Mouse (Mus musculus): ENCODE measurements at regions not wholly inside any gene's neighbourhood (a gene's known extent, or its start where the extent isn't known, plus 50 kb on each side); places are given as distances from the start of the nearest gene placed in this dataset.

DNA sequence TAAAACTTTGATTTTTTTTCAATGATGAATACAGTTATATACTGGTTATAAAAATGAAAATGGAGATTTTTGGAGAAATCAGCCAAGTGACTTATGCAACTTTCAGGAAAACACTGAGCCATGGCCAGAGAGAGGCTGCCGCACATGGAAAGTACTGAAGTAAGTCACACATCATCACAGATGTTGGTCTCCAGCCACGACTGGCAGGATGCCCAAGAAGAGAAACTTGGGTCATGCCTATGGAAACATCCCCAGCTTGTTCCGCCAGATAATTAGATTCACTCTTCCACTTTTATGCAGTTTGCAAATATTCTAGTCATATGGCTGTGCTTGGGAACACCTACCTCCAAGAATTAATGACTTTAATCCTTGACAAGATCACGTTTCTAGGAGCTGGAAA, 544.8 kb upstream of the Id4 start:
- TF ChIP-seq POLR2A (IDR thresholded peaks at IDR 0.05; ENCODE audit: insufficient read depth, low read depth, low read length) (no peak), CTCF (IDR thresholded peaks at IDR 0.05; ENCODE audit: insufficient read depth, low read depth, low read length) (no peak)
- H3K27ac ChIP-seq (ENCODE audit: insufficient read depth, low read depth, low read length) = no peak overlapping the region
- WGBS = 82% methylated on average over 4 of the region's 4 CpGs
- no peaks in the 10 kb centered on the region for H3K4me1 ChIP-seq (ENCODE audit: control insufficient read depth, insufficient read depth, low read length)
- no peak overlapping the region for H3K4me3 ChIP-seq (ENCODE audit: insufficient read depth, low read depth, low read length)

GRCm38 (mm10) chr13:47720645-47721044, 540.4 kb upstream of the Id4 start:
- Histone ChIP-seq H3K4me1 (ENCODE audit: control insufficient read depth, insufficient read depth, low read length) (no peaks in the 10 kb centered on the region), H3K4me3 (ENCODE audit: insufficient read depth, low read depth, low read length) (no peak overlapping the region), H3K27ac (ENCODE audit: insufficient read depth, low read depth, low read length) (no peak overlapping the region)
- 90% methylated on average over 2 of the region's 2 CpGs for WGBS
- TF ChIP-seq CTCF (IDR thresholded peaks at IDR 0.05; ENCODE audit: insufficient read depth, low read depth, low read length) (no peak), POLR2A (IDR thresholded peaks at IDR 0.05; ENCODE audit: insufficient read depth, low read depth, low read length) (no peak)

- TF ChIP-seq CTCF (IDR thresholded peaks at IDR 0.05; ENCODE audit: insufficient read depth, low read depth, low read length) (no peak), POLR2A (IDR thresholded peaks at IDR 0.05; ENCODE audit: insufficient read depth, low read depth, low read length) (no peak)
- H3K27ac ChIP-seq (ENCODE audit: insufficient read depth, low read depth, low read length) = no peak overlapping the region
- no peak overlapping the region for H3K4me3 ChIP-seq (ENCODE audit: insufficient read depth, low read depth, low read length)
- WGBS = 88% methylated on average over 1 of the region's 1 CpGs
- H3K4me1 ChIP-seq (ENCODE audit: control insufficient read depth, insufficient read depth, low read length) = no peaks in the 10 kb centered on the region
These were observed 526.6 kb upstream of the Id4 start for GRCm38 (mm10) chr13:47734415-47734814.

- 87% methylated on average over 8 of the region's 8 CpGs for WGBS
- no peak overlapping the region for H3K27ac ChIP-seq (ENCODE audit: insufficient read depth, low read depth, low read length)
- TF ChIP-seq CTCF (IDR thresholded peaks at IDR 0.05; ENCODE audit: insufficient read depth, low read depth, low read length) (no peak), POLR2A (IDR thresholded peaks at IDR 0.05; ENCODE audit: insufficient read depth, low read depth, low read length) (no peak)
These were observed 525.5 kb upstream of the Id4 start for GRCm38 (mm10) chr13:47735426-47736063.

DNA sequence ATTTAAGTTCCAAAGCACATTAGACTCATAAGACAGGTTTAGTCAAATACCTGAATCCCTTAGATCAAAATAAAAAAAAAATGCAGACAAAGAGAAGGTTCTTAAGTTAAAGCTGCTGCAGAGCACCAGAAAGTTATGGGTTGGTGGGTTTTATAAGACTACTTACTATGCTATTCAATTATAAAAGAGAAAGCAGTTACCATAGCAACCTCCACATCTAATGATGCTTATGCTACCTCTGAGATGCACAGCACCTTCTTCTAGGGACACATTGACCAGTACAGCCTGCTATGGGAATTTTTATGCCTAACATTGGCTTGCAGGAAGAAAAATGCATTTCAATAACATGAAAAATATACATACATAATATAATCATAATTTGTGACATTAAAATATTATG, 512.1 kb upstream of the Id4 start:
- H3K27ac ChIP-seq (ENCODE audit: insufficient read depth, low read depth, low read length) = no peak overlapping the region
- H3K4me1 ChIP-seq (ENCODE audit: control insufficient read depth, insufficient read depth, low read length) = no peaks in the 10 kb centered on the region
- H3K4me3 ChIP-seq (ENCODE audit: insufficient read depth, low read depth, low read length) = no peak overlapping the region
- TF ChIP-seq POLR2A (IDR thresholded peaks at IDR 0.05; ENCODE audit: insufficient read depth, low read depth, low read length) = no peak
- TF ChIP-seq CTCF (IDR thresholded peaks at IDR 0.05; ENCODE audit: insufficient read depth, low read depth, low read length) = no peak

More at GRCm38 (mm10) chr13:47735426-47736063, 525.5 kb upstream of the Id4 start:
- H3K4me3 ChIP-seq (ENCODE audit: insufficient read depth, low read depth, low read length) = no peak overlapping the region
- no peaks in the 10 kb centered on the region for H3K4me1 ChIP-seq (ENCODE audit: control insufficient read depth, insufficient read depth, low read length)

DNA sequence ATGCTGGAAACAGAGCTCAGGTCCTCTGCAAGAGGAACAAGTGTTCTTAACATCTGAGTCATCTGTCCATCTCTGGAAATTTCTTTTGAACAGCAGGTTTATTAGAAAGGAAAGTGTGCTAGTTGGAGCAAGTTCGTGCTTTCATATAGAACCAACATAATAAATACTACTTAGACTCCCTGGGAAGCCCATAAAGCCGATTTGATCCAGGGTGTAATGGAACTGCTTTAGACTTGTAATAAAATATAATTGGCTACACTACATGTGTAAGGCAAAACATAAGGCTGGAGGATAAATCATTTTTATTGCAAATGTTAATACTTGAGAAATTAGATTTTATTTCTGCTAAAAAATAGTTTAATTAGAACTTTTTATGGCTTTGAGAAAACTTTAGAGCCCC, 510.0 kb upstream of the Id4 start:
- H3K4me1 ChIP-seq (ENCODE audit: control insufficient read depth, insufficient read depth, low read length) = no peaks in the 10 kb centered on the region
- WGBS = 82% methylated on average over 2 of the region's 2 CpGs
- TF ChIP-seq CTCF (IDR thresholded peaks at IDR 0.05; ENCODE audit: insufficient read depth, low read depth, low read length) (no peak), POLR2A (IDR thresholded peaks at IDR 0.05; ENCODE audit: insufficient read depth, low read depth, low read length) (no peak)
- no peak overlapping the region for H3K4me3 ChIP-seq (ENCODE audit: insufficient read depth, low read depth, low read length)
- no peak overlapping the region for H3K27ac ChIP-seq (ENCODE audit: insufficient read depth, low read depth, low read length)

DNA sequence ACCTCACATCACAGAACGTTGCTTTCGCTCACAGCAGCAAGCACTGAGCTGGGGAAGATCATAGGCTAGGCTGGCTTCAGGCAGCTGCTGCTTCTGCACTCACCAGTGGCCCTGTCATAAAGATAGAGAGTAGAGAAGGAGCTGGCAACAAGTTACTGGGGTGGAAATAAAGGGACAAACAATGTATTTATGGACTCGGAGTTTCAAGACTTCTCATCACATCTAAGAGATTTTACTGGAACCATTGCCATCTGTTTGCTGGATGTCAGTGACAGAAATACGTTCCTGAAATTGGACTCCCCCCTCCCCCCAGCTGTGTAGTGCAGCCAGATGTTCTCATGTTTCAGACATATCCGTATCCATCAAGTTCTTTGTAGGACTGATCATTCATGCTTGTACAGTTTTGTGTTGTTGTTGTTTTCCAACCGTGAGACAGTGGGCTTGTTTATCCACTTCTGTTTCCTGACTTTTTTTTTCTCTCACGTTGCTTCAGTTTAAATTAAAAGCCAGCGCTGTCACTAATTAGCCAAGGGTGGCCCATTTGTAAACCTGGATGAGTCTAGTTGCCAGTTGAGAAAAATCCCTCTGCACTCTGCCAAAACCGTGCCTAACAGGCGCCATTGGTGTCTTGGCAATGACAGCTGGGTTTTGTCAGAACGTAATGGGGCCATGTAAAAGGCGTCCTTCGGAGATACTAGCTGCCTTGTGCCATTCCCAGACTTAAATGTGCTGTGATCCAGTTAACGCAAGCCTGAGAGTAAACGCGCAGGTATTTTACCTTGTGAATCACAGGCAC, 496.0 kb upstream of the Id4 start:
- no peak overlapping the region for H3K4me3 ChIP-seq (ENCODE audit: insufficient read depth, low read depth, low read length)
- WGBS = 51% methylated on average over 16 of the region's 16 CpGs
- no peaks in the 10 kb centered on the region for H3K4me1 ChIP-seq (ENCODE audit: control insufficient read depth, insufficient read depth, low read length)
- TF ChIP-seq POLR2A (IDR thresholded peaks at IDR 0.05; ENCODE audit: insufficient read depth, low read depth, low read length) = no peak
- TF ChIP-seq CTCF (IDR thresholded peaks at IDR 0.05; ENCODE audit: insufficient read depth, low read depth, low read length) = no peak
- H3K27ac ChIP-seq (ENCODE audit: insufficient read depth, low read depth, low read length) = no peak overlapping the region

GRCm38 (mm10) chr13:47768963-47769527, 492.0 kb upstream of the Id4 start:
- no peak overlapping the region for H3K4me3 ChIP-seq (ENCODE audit: insufficient read depth, low read depth, low read length)
- H3K4me1 ChIP-seq (ENCODE audit: control insufficient read depth, insufficient read depth, low read length) = no peaks in the 10 kb centered on the region
- TF ChIP-seq POLR2A (IDR thresholded peaks at IDR 0.05; ENCODE audit: insufficient read depth, low read depth, low read length) (no peak), CTCF (IDR thresholded peaks at IDR 0.05; ENCODE audit: insufficient read depth, low read depth, low read length) (no peak)
- WGBS = 52% methylated on average over 9 of the region's 9 CpGs
- no peak overlapping the region for H3K27ac ChIP-seq (ENCODE audit: insufficient read depth, low read depth, low read length)

All from olfactory bulb, adult 2 months (tissue).